Mouse (Mus musculus): ENCODE results near the gene Psmg4. TPM values are rescaled to one million over a fixed set of nuclear protein-coding genes. Genes with fewer than 3 reads are reported as not detected.

Gene Psmg4
- total and polyA plus RNA-seq, 3 experiments = 121 to 161 TPM; not detected in 1

DNA sequence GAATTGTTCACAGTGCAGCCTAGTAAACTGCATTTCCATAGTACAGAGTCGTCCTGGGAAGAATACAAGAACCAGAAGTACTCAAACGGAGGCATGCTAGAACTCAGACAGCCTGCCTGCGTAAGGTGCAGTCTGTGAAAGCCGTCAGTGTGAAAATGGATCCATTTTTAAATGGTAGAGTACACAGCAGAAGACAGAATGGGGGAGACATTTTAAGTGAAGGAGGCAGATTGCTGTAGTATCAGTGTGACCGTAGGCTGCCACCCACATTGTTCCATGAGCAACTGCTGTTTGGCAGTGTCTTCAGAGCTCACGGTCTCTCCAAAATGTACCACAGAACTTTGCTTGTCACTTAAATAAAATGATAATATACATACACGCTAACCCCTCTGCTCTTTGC is 28.5 kb upstream of the Psmg4 start:
- TF ChIP-seq E2F4 (IDR thresholded peaks at IDR 0.05; ENCODE audit: borderline replicate concordance, low read depth, low read length) = no peak
- no peak for TF ChIP-seq GABPA (IDR thresholded peaks at IDR 0.05; ENCODE audit: low read depth, low read length)
- TF ChIP-seq MXI1 (IDR thresholded peaks at IDR 0.05; ENCODE audit: low read depth, low read length) = no peak
- no peak for TF ChIP-seq BHLHE40 (IDR thresholded peaks at IDR 0.05; ENCODE audit: borderline replicate concordance, low read depth, low read length)
- no peak for TF ChIP-seq RCOR1 (IDR thresholded peaks at IDR 0.05; ENCODE audit: low read depth, low read length)
- no peak for TF ChIP-seq ETS1 (IDR thresholded peaks at IDR 0.05; ENCODE audit: low read depth, low read length)
- no peak for TF ChIP-seq TAL1 (IDR thresholded peaks at IDR 0.05; ENCODE audit: low read length)
- no peak for TF ChIP-seq GATA1 (IDR thresholded peaks at IDR 0.05; ENCODE audit: low read depth, low read length)
- TF ChIP-seq MYC (IDR thresholded peaks at IDR 0.05; ENCODE audit: low read depth, low read length) = no peak
- no peaks in the 10 kb centered on the region for H3K27me3 ChIP-seq (ENCODE audit: control insufficient read depth in 1 of 2, insufficient read depth in 2 of 2, low read length in 2 of 2)

DNA sequence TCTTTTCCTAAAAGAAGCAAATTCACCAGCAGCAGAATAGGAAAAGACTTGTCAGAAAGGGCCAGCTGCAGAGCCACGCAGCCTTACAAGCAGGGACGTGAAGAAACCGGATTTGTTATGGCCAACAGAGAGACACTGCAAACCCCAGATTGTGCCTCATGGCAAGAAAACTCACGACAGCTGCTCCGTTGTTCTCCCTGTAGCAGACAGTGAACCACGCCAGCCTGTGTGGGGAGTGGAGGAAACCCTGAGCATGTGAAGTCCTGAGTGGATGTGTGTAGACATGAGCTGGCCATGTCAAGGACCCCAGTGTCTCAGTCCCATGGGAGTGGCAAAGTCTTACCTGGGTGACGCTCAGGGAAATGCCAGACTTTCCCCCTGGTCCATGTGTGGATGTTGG is 26.2 kb upstream of the Psmg4 start:
- H3K27me3 ChIP-seq (ENCODE audit: control insufficient read depth in 1 of 2, insufficient read depth in 2 of 2, low read length in 2 of 2) = no peaks in the 10 kb centered on the region

More for the DNA sequence above, 28.5 kb upstream of the Psmg4 start:
- Histone ChIP-seq H3K9ac (ENCODE audit: control insufficient read depth, low read depth, low read length, poor library complexity, severe bottlenecking) (no peak overlapping the region), H3K79me2 (ENCODE audit: control insufficient read depth, insufficient read depth, low read length, poor library complexity) (no peaks in the 10 kb centered on the region), H3K4me3 (ENCODE audit: control insufficient read depth in 1 of 2, insufficient read depth in 1 of 2, low read depth in 2 of 2, low read length in 2 of 2) (no peak overlapping the region), H3K27ac (ENCODE audit: control insufficient read depth, low read depth, low read length) (no peak overlapping the region), H3K36me3 (ENCODE audit: control insufficient read depth in 1 of 2, insufficient read depth in 2 of 2, low read length in 2 of 2) (peaks cover 0 to 4% of the 10 kb centered on the region in 2 experiments; a peak in 1 of 4 replicates), H3K4me1 (ENCODE audit: control insufficient read depth in 1 of 2, insufficient read depth in 2 of 2, low read length in 2 of 2) (peaks cover 0 to 7% of the 10 kb centered on the region in 2 experiments; a peak in 2 of 4 replicates), H3K9me3 (replicated peaks; ENCODE audit: insufficient read depth, low read length) (no peaks in the 10 kb centered on the region)
- no peak for DNase-seq (ENCODE audit: low read depth, low spot score)

GRCm38 (mm10) chr13:34143389-34143788 is 19.4 kb upstream of the Psmg4 start:
- Histone ChIP-seq H3K9me3 (replicated peaks; ENCODE audit: insufficient read depth, low read length) (no peaks in the 10 kb centered on the region), H3K79me2 (ENCODE audit: control insufficient read depth, insufficient read depth, low read length, poor library complexity) (no peaks in the 10 kb centered on the region), H3K9ac (ENCODE audit: control insufficient read depth, low read depth, low read length, poor library complexity, severe bottlenecking) (no peak overlapping the region), H3K4me3 (ENCODE audit: control insufficient read depth in 1 of 2, insufficient read depth in 1 of 2, low read depth in 2 of 2, low read length in 2 of 2) (no peak overlapping the region), H3K4me1 (ENCODE audit: control insufficient read depth in 1 of 2, insufficient read depth in 2 of 2, low read length in 2 of 2) (no peaks in the 10 kb centered on the region), H3K27me3 (ENCODE audit: control insufficient read depth in 1 of 2, insufficient read depth in 2 of 2, low read length in 2 of 2) (0 out of 4 replicates have a peak, but pooled peaks cover 0 to 2% of the 10 kb centered on the region in 2 experiments), H3K36me3 (ENCODE audit: control insufficient read depth in 1 of 2, insufficient read depth in 2 of 2, low read length in 2 of 2) (no peaks in the 10 kb centered on the region), H3K27ac (ENCODE audit: control insufficient read depth, low read depth, low read length) (no peak overlapping the region)
- no peak for DNase-seq (ENCODE audit: low read depth, low spot score)
- no peak for TF ChIP-seq NELFE (IDR thresholded peaks at IDR 0.05; ENCODE audit: low read depth, low read length)
- no peak for TF ChIP-seq ELF1 (IDR thresholded peaks at IDR 0.05; ENCODE audit: low read depth, low read length)
- no peak for TF ChIP-seq ZMIZ1 (IDR thresholded peaks at IDR 0.05; ENCODE audit: low read depth, low read length)
- TF ChIP-seq MAZ (IDR thresholded peaks at IDR 0.05; ENCODE audit: low read depth, low read length) = no peak
- TF ChIP-seq POLR2AphosphoS2 (IDR thresholded peaks at IDR 0.05; ENCODE audit: low read length) = no peak
- no peak for TF ChIP-seq RAD21 (IDR thresholded peaks at IDR 0.05; ENCODE audit: low read depth, low read length)
- no peak for TF ChIP-seq USF1 (IDR thresholded peaks at IDR 0.05; ENCODE audit: low read depth, low read length)

More for the DNA sequence above, 26.2 kb upstream of the Psmg4 start:
- H3K36me3 ChIP-seq (ENCODE audit: control insufficient read depth in 1 of 2, insufficient read depth in 2 of 2, low read length in 2 of 2) = peaks cover 0 to 4% of the 10 kb centered on the region in 2 experiments; a peak in 1 of 4 replicates
- H3K27ac ChIP-seq (ENCODE audit: control insufficient read depth, low read depth, low read length) = no peak overlapping the region
- no peak overlapping the region for H3K4me3 ChIP-seq (ENCODE audit: control insufficient read depth in 1 of 2, insufficient read depth in 1 of 2, low read depth in 2 of 2, low read length in 2 of 2)
- H3K9me3 ChIP-seq (replicated peaks; ENCODE audit: insufficient read depth, low read length) = no peaks in the 10 kb centered on the region
- no peaks in the 10 kb centered on the region for H3K4me1 ChIP-seq (ENCODE audit: control insufficient read depth in 1 of 2, insufficient read depth in 2 of 2, low read length in 2 of 2)
- no peaks in the 10 kb centered on the region for H3K79me2 ChIP-seq (ENCODE audit: control insufficient read depth, insufficient read depth, low read length, poor library complexity)
- no peak for TF ChIP-seq ZMIZ1 (IDR thresholded peaks at IDR 0.05; ENCODE audit: low read depth, low read length)
- no peak for TF ChIP-seq TCF12 (IDR thresholded peaks at IDR 0.05; ENCODE audit: low read depth, low read length)
- TF ChIP-seq POLR2AphosphoS2 (IDR thresholded peaks at IDR 0.05; ENCODE audit: low read length) = no peak
- no peak for TF ChIP-seq HCFC1 (IDR thresholded peaks at IDR 0.05; ENCODE audit: low read depth, low read length)
- no peak for DNase-seq (ENCODE audit: low read depth, low spot score)
- H3K9ac ChIP-seq (ENCODE audit: control insufficient read depth, low read depth, low read length, poor library complexity, severe bottlenecking) = no peak overlapping the region

Measured in MEL (cell line).